Mouse (Mus musculus) liver, embryonic 11.5 days (tissue): Measurements from ENCODE around the gene Foxe3. TPM values are rescaled to one million over a fixed set of nuclear protein-coding genes. Genes with fewer than 3 reads are reported as not detected.

Source experiments
- ATAC-seq: fragments of 200-750 bp; cut with Nextera tagmentation; replicated peaks from 2 replicates; pipeline ENCODE4 v1.8.0; 2017; ENCODE audit warnings: moderate number of reproducible peaks, mild to moderate bottlenecking, moderate TSS enrichment, moderate library complexity; ENCODE audit not compliant: low FRiP score
- DNase-seq: peaks from one replicate; pipeline ENCODE4 v3.0.0-alpha.2; 2017; ENCODE audit warnings: low spot score
- H3K27ac ChIP-seq: fragments of 300-500 bp; sonication (generic); 2 replicates; pipeline ENCODE4 v1.5.1; 2014; ENCODE audit warnings: mild to moderate bottlenecking, low read depth, low read length, control low read depth
- H3K27me3 ChIP-seq: fragments of 300-500 bp; sonication (generic); replicated peaks from 2 replicates; pipeline ENCODE4 v1.6.1; 2014; ENCODE audit warnings: low read length, mixed read lengths; ENCODE audit not compliant: control insufficient read depth, insufficient read depth
- H3K36me3 ChIP-seq: fragments of 300-500 bp; sonication (generic); 2 replicates; pipeline ENCODE4 v1.6.1; 2014; ENCODE audit warnings: mild to moderate bottlenecking, low read length, moderate library complexity, mixed read lengths; ENCODE audit not compliant: control insufficient read depth, insufficient read depth
- H3K4me1 ChIP-seq: fragments of 300-500 bp; sonication (generic); replicated peaks from 2 replicates; pipeline ENCODE4 v1.6.1; 2014; ENCODE audit warnings: low read length, mixed read lengths; ENCODE audit not compliant: control insufficient read depth, insufficient read depth
- H3K4me2 ChIP-seq: fragments of 300-500 bp; sonication (generic); 2 replicates; pipeline ENCODE4 v1.6.1; 2014; ENCODE audit warnings: mild to moderate bottlenecking, control low read depth, moderate library complexity
- H3K4me3 ChIP-seq: fragments of 300-500 bp; sonication (generic); 2 replicates; pipeline ENCODE4 v1.5.1; 2014; ENCODE audit warnings: low read depth, low read length, control low read depth
- H3K9ac ChIP-seq: fragments of 300-500 bp; sonication (generic); 2 replicates; pipeline ENCODE4 v1.6.1; 2014; ENCODE audit warnings: low read depth, low read length, control low read depth
- H3K9me3 ChIP-seq: fragments of 300-500 bp; sonication (generic); 2 replicates; pipeline ENCODE4 v1.6.1; 2016; ENCODE audit warnings: low read length, inconsistent platforms, mixed read lengths; ENCODE audit not compliant: control insufficient read depth
- WGBS: fragments of 180-500 bp; shearing (Covaris S2); extraction: QIAGEN DNeasy Blood & Tissue Kit; methylation state at CpG from one replicate; pipeline ENCODE4 v1.1.7; 2014; 5-methylcytosine and 5-hydroxymethylcytosine counted together
- polyA plus RNA-seq: library from polyadenylated mRNA; unstranded; fragments of >200 nt; fragmentation: Nextera tagmentation; extraction: Ambion mirVana; gene quantifications from 2 replicates; pipeline ENCODE4 v1.2.1, GENCODE M21; 2014

Foxe3 gene
- polyA plus RNA-seq, 1 experiment from 2014 or later, result not detected

DNA sequence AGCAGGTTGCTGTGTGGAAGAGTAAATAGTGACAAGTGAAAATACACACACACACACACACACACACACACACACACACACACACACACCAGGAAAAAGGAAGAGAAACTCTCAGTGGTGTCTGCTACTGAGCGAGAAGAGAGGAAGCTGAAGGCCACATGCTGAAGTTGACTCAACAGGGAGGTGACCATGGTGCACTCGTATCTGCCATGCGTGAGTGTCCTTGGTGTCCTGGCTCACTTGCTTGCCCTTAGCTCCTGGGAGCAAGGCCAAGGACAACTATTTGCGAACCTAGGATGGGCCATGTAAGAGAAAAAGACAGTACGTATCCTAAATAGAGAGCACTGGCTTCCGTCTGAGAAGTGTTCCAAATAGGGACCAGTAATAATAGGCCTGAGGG lies 8.4 kb upstream of the Foxe3 start:
- no peak overlapping the region for H3K4me2 ChIP-seq
- H3K27me3 ChIP-seq, result peaks cover 11% of the 10 kb centered on the region
- ATAC-seq (no peak), DNase-seq (no peak)
- H3K36me3 ChIP-seq, result no peaks in the 10 kb centered on the region
- WGBS, result 63% methylated on average over 6 of the region's 6 CpGs
- H3K4me1 ChIP-seq, result no peaks in the 10 kb centered on the region
- no peak overlapping the region for H3K27ac ChIP-seq
- H3K4me3 ChIP-seq, result no peak overlapping the region
- no peaks in the 10 kb centered on the region for H3K9me3 ChIP-seq
- H3K9ac ChIP-seq, result no peak overlapping the region

DNA sequence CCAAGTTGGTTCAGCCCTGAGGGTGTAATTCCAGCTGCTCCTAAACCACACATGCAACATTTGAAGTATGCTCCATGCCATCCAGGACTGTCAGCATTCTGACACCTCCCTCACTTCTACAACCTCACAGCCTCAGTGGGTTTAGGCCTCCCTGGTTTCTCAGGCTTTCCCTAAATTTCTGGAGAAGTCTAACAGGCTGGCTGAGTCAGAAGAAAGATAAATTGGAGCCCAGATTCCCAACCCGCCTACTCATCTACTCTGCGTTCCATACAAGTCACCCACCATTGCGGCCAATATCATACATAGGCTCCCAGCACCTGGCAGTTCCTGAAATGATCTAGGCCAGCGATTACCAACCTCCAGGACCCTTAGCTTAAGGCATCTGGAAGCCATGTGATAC lies 6.9 kb upstream of the Foxe3 start:
- ATAC-seq (no peak), DNase-seq (no peak)
- H3K27me3 ChIP-seq, result peaks cover 17% of the 10 kb centered on the region
- no peak overlapping the region for H3K4me2 ChIP-seq
- no peaks in the 10 kb centered on the region for H3K36me3 ChIP-seq
- H3K9me3 ChIP-seq, result no peaks in the 10 kb centered on the region
- H3K4me3 ChIP-seq, result no peak overlapping the region
- no peak overlapping the region for H3K9ac ChIP-seq
- 79% methylated on average over 4 of the region's 4 CpGs for WGBS
- H3K4me1 ChIP-seq, result no peaks in the 10 kb centered on the region
- H3K27ac ChIP-seq, result no peak overlapping the region

DNA sequence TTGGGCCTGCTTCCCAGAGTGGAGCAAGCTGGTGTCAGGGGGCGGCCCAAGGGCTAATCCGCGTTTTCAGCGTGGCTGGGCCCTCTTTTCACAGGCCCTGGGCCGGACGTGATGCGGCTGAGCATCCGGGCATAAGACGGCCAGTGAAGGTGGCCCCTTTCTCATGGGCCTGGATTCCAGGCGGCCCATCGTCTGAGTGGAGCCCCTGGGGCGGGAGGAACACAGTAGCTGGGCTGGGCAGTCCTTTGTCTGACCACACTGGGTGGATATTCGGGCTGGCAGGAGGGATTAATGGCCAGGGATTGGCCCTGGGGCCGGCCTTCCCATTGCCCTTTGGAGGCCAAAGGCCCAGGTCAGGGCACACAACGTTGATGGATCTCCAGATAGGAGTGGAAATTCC lies 3.3 kb upstream of the Foxe3 start:
- Histone ChIP-seq H3K4me2 (no peak overlapping the region), H3K4me1 (peaks cover 6% of the 10 kb centered on the region; the same call in 1 of the 2 replicates), H3K9me3 (no peaks in the 10 kb centered on the region), H3K9ac (no peak overlapping the region), H3K4me3 (no peak overlapping the region), H3K27me3 (peaks cover 53% of the 10 kb centered on the region), H3K36me3 (no peaks in the 10 kb centered on the region), H3K27ac (no peak overlapping the region)
- ATAC-seq (no peak), DNase-seq (no peak)
- 49% methylated on average over 15 of the region's 15 CpGs for WGBS

DNA sequence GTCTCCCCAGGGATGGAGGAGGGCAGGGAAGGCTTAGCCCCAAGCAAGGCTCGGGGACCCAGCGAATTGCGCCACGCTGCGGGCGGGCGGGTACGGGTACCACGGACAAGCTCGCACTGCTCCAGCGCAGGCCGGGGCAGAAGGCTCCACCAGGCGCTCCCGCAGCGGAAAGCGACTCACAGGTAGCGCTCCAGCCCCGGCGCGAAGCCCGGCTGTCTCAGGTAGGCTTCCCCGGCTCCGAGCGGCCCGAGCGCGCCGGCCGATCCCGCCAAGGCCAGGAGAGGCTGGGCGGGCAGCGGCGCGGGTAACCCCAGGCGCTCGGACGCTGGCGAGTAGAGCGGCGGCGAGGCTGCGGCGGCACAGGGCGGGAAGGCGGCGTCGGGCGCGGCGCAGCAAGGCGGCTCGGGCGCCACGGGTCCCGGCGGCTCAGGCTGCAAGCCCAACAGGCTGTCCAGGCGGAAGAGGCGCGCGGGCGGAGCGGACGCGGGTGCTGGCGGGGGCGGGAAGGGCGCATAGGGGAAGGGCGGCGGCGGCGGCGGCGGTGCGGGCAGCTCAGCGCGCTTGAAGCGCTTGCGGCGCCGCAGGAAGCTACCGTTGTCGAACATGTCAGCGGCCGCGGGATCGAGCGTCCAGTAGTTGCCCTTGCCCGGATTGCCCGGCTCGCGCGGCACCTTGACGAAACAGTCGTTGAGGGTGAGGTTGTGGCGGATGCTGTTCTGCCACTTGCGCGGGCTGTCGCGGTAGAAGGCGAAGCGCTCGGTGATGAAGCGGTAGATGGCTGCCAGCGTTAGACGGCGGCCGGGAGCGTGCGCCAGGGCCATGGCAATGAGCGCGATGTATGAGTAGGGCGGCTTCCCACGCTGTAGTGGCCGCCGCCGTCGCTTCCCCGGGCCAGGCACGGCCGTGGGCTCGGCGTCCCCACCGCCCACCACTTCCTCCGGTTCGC lies 569 bp downstream of the Foxe3 start:
- Histone ChIP-seq H3K4me3 (peak overlapping the region; percentile 41), H3K9ac (no peak overlapping the region), H3K4me1 (peaks cover 6% of the 10 kb centered on the region; the same call in 1 of the 2 replicates), H3K27ac (no peak overlapping the region), H3K9me3 (no peaks in the 10 kb centered on the region), H3K27me3 (peaks cover 78% of the 10 kb centered on the region), H3K36me3 (no peaks in the 10 kb centered on the region), H3K4me2 (peak overlapping the region; percentile 60)
- WGBS, result 1% methylated on average over 120 of the region's 125 CpGs
- ATAC-seq, result no peak
- DNase-seq, result peak; percentile 46

DNA sequence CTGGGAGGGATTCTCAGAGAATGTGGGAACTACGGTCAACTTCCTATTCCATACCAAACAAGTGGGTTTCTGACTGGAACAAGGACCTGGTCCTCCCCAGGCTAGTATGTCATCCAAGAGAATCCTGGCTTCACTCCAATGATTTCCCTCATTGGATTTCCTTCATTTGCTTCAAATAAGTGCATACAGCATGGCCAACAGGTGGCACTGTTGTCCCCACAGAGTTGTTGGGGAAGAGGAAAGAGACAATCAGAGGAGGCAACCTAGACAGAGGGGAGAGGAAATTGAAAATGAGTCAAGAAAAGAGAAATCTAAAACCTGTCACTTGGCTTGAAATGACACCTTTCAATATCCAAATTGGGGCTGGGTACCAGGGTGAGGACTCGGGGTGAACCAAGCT lies 8.7 kb downstream of the Foxe3 start:
- Histone ChIP-seq H3K36me3 (no peaks in the 10 kb centered on the region), H3K4me1 (no peaks in the 10 kb centered on the region), H3K9ac (no peak overlapping the region), H3K27me3 (peaks cover 68% of the 10 kb centered on the region), H3K4me2 (no peak overlapping the region), H3K27ac (no peak overlapping the region), H3K9me3 (no peaks in the 10 kb centered on the region), H3K4me3 (no peak overlapping the region)
- 33% methylated on average over 2 of the region's 2 CpGs for WGBS
- ATAC-seq (no peak), DNase-seq (no peak)

DNA sequence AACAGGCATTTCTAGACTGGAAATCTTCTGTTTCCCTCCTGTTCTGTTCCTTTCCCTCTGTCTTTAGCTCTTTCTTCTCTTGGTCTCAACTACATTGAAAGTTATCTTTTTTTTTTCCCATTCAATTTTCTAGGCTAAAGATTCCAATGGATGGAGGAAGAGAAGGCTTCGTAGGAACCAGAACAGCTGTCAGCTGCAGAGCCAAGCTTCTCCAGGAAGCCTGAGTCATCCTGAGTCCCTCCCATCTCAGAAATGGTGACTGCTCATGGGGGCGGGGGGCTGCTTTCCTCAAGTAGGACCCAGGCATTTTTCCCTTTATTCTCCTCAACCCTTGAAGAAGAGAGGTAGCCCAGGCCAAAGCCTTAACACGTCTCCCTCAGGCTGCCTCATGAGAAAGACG lies 9.8 kb downstream of the Foxe3 start:
- ATAC-seq (no peak), DNase-seq (no peak)
- 37% methylated on average over 4 of the region's 4 CpGs for WGBS
- no peak overlapping the region for H3K4me2 ChIP-seq
- H3K4me1 ChIP-seq, result no peaks in the 10 kb centered on the region
- peaks cover 74% of the 10 kb centered on the region for H3K27me3 ChIP-seq
- H3K9ac ChIP-seq, result no peak overlapping the region
- H3K27ac ChIP-seq, result no peak overlapping the region
- H3K9me3 ChIP-seq, result no peaks in the 10 kb centered on the region
- H3K4me3 ChIP-seq, result no peak overlapping the region
- no peaks in the 10 kb centered on the region for H3K36me3 ChIP-seq

DNA sequence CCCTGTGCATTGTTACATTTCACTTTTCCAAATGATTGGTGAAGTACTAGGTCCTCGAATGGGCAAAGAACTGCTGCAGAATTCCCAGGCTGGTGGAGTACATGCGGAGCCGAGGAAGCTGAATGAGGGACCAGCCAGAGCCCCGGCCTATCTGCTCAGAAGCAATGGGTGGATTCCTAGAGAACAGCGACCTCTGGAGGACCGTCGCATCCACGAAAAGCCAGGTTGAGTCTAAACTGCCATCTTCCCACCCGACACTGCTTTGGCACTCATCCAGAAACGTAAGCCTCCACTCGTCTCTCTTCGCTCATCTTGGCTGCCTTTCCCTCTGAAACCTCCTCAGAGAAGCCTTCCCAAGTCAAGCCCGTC lies 12.2 kb downstream of the Foxe3 start:
- H3K4me2 ChIP-seq, result no peak overlapping the region
- WGBS, result 3% methylated on average over 13 of the region's 13 CpGs
- 0 out of 2 replicates have a peak, but pooled peaks cover 2% of the 10 kb centered on the region for H3K4me1 ChIP-seq
- no peak overlapping the region for H3K4me3 ChIP-seq
- no peaks in the 10 kb centered on the region for H3K9me3 ChIP-seq
- DNase-seq (no peak), ATAC-seq (no peak)
- H3K27ac ChIP-seq, result no peak overlapping the region
- no peaks in the 10 kb centered on the region for H3K36me3 ChIP-seq
- H3K9ac ChIP-seq, result no peak overlapping the region
- H3K27me3 ChIP-seq, result peaks cover 85% of the 10 kb centered on the region

DNA sequence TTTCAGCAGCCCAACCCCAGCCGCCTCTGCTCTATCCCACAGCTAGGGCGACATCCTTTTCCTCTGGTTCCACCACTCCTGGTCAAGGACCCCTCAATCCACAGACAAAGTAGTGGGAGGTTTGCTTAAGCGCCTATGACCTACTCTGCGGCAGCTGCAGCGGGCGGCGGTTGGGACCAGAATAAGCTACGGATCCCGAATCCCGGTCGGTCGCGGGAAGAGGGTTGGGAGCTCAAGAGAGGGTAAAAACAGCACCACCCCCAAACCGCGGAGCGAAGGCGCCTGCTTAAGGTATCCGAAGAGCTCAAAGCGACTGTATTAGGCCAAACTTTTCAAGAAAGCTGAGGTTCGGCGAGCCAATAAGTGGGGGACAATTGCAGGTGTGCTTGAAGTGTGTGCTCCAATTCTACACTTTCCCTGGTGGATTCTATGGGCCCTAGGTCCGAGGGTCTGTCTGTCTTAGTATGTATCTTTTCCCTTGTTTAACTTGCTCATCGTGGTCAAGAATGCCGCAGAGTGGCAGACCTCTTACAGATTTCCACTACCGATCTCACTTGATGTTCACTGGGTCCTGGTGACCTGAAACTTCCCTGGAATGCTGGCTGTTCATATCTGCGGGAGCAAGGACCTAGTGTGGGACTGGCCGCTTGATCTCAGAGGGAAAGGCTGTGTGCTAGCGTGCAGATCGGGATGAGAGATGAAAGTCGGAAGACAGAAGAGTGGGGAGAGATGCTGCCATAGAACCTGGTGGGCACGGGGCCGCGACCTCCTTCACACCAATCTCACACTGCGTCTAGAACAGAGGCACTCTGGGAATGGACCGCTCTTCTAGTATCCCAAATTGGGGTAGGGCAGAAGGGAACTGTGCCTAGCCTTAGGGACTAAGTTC lies 12.9 kb downstream of the Foxe3 start:
- peaks cover 90% of the 10 kb centered on the region for H3K27me3 ChIP-seq
- no peaks in the 10 kb centered on the region for H3K9me3 ChIP-seq
- H3K9ac ChIP-seq, result no peak overlapping the region
- H3K27ac ChIP-seq, result no peak overlapping the region
- WGBS, result 8% methylated on average over 35 of the region's 35 CpGs
- no peak overlapping the region for H3K4me2 ChIP-seq
- no peak overlapping the region for H3K4me3 ChIP-seq
- 0 out of 2 replicates have a peak, but pooled peaks cover 3% of the 10 kb centered on the region for H3K4me1 ChIP-seq
- ATAC-seq, result no peak
- H3K36me3 ChIP-seq, result no peaks in the 10 kb centered on the region
- DNase-seq, result no peak
